Mouse (Mus musculus): ENCODE measurements around the gene Tub. TPM values are rescaled to one million over a fixed set of nuclear protein-coding genes. Genes with fewer than 3 reads are reported as not detected.

The Tub gene
- total RNA-seq, 2 experiments from 2014 or later: not detected

DNA sequence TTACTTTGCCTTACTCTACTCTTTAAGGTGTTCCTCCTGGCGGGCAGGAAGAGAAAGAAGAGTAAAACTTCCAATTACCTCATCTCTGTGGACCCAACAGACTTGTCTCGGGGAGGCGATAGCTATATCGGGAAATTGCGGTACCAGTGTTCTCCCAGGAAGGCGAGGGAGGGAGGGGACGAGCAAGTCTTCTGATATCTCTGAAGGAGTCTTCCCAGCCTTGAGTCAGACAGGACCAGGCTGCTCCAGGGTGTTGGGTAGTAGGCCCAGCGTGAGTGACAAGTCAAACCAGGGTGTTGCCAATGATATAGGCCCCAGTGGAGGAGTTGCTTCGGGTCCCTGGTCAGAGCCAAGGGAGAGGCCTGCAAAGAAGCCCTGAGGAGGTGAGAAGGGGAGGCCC is 76.8 kb downstream of the Tub start:
- no peak for ATAC-seq (replicated peaks; ENCODE audit: poor library complexity, severe bottlenecking)

DNA sequence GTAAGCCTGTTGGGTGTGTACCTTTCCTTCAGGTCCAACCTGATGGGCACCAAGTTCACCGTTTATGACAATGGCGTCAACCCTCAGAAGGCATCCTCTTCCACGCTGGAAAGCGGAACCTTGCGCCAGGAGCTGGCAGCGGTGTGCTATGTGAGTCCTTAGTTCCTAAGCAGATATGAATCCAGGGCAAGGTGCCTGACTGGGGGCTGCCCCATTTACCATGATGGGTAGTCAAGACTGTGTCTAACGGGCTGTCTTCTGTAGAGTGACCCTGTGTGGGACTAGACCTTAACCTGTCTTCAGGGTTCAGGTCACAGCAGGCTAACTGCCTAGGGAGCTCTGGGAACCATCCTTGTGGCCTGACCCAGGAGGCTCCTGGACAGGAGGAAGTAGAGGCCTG is 77.6 kb downstream of the Tub start:
- ATAC-seq (replicated peaks; ENCODE audit: poor library complexity, severe bottlenecking): no peak; the same call in 1 of the 2 replicates

DNA sequence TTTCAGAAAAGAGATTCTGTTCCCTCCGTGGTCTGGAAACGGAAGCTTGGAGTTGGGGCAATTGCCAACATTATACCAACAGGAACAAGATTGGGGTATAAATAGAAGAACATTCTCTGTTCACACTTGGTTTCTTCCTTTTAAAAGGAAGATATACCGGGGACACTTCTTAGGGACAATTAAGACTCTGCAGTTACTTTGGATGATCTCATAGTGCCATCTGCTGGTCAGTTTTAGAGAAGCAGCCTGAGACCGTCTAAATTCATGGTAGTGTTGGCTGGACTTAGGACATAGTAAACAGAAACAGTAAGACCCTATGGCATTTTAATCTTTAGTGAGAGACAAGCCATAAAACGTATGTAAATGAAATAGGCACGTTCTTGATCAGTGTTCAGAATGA is 78.1 kb downstream of the Tub start:
- ATAC-seq (replicated peaks; ENCODE audit: poor library complexity, severe bottlenecking): peak; percentile 74

DNA sequence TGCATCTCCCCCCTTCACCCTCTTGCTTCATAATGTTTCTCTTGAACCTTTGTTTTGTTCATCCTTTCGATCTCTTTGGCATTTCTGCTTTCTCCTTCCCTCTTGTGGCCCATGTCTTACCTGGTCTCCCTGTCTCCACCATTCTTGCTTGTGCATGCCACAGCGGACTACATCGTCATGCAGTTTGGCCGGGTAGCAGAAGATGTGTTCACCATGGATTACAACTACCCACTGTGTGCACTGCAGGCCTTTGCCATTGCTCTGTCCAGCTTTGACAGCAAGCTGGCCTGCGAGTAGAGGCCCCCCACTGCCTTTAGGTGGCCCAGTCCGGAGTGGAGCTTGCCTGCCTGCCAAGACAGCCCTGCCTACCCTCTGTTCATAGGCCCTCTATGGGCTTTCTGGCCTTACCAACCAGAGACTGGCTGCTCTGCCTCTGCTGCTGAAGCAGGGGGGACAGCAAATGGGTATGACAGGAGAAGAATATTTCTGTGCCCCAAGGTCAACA is 79.9 kb downstream of the Tub start:
- ATAC-seq (replicated peaks; ENCODE audit: poor library complexity, severe bottlenecking): no peak

DNA sequence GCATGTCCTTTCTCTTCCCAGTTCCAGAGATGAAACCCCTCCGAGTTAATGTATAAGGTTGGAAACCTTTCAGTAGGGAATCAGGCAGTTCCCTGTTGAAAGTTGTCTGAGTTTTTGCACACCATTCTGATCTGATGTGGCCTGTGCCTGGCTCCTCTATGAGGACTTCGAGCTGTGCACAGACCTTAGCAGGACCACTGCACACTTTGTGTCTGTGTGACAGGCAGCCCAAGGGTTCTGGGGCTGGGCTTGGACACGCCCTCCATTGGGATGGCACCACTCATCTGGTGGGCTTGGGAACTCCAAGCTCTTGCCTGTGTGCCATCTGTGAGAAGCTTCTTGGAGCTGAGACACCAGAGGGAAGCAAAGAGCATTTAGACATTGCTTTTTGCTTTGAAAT is 81.2 kb downstream of the Tub start:
- ATAC-seq (replicated peaks; ENCODE audit: poor library complexity, severe bottlenecking): no peak

DNA sequence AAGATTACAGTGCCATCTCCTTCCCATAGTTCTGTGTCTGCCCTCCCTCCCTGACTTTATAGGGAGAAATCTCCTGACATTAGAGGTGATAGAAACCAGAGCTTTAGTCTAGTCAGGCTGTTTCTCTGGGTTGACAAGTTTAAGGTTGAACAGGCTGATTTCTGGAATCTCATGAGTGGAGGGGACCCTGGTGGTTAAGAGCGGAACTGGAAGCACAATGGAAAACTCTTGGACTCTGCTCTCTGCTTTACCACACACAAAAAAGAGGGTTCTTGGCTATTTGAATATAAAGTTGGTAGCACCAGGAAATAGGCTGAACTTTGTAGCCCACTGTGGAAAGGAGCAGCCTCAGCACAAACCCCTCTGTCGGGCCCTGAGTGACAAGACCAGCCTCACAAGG is 81.9 kb downstream of the Tub start:
- ATAC-seq (replicated peaks; ENCODE audit: poor library complexity, severe bottlenecking): no peak

DNA sequence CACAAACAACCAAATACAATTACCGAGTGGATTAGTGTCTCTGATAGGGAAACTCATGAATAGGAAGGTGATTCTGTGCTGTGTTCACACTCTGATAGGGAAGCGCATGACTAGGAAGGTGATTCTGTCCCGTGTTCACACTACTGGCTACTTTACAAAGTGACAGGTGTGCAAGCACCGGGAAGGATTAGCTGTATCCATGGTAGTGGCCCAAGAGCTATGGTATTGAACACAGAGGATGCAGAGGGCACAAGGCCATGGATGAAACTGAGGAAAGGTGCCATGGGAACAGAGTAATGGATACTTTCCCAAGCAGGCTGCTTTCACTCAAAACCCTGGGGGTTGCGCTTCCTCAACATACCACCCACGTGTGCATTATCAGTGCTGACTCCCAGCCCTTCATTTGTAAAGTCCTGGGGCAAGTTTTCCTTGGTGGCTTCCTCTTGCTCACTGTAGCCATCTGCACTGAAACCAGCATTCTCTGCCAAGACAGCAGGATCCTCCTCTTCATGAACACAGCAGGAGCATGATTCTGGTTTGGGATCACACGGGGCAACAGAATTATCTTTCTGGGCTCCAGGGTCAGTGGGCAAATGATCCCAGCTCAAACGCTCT is 88.1 kb downstream of the Tub start:
- ATAC-seq (replicated peaks; ENCODE audit: poor library complexity, severe bottlenecking): no peak

DNA sequence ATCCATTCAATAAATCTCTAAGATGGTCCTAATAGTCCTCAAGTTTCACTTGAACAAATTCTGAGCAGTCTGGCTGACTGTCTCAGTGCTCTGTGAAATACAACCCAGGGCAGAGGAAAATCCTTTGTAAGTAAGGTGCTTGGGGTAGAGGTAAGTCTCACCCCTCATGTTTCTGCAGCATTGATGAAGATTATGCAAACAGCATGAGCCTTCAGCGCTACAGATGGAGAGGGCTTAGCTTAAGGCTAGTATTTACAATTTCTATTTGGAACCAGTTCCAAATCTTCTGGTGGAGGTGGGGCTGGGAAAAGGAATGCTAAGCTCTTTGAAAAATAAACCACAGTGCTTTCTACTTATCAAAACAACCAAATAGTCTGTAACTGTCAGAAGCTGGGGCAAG is 88.8 kb downstream of the Tub start:
- no peak for ATAC-seq (replicated peaks; ENCODE audit: poor library complexity, severe bottlenecking)

DNA sequence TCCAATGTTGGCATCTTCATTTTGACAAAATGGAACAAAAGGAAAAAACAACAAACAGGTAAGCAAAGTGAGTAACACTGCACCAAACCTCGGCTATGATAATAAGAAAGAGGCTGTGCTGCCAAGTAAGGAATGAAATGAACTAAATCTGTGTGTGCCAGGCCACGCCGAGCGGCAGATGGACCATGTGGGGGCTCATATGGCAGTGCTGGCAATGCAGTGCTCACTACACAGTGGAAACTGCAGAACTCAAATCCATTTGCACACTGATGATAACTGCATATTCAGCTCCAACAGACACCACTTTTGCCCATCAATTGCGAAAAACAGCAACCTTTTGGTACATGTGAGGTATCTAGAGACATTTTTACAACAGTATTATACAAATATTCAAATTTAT is 89.3 kb downstream of the Tub start:
- no peak for ATAC-seq (replicated peaks; ENCODE audit: poor library complexity, severe bottlenecking)

DNA sequence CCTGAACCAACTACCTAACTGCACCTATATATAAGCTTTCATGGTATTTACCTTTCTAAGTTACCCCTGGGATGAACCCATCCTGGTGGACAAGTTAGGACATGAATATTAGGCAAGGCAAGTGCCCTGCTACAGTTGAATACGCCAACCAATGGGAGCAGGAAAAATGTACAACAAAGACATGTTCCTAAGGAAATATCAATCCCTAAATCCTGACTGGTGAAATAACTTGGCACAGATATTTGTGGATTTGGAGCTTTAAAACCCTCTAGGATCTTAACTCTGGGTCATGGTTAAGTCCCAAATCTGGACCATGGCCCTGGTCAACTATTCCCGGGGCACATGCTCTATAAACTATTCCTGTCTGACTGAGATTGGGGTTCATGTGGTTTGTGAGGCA is 95.7 kb downstream of the Tub start:
- no peak for ATAC-seq (replicated peaks; ENCODE audit: poor library complexity, severe bottlenecking)

DNA sequence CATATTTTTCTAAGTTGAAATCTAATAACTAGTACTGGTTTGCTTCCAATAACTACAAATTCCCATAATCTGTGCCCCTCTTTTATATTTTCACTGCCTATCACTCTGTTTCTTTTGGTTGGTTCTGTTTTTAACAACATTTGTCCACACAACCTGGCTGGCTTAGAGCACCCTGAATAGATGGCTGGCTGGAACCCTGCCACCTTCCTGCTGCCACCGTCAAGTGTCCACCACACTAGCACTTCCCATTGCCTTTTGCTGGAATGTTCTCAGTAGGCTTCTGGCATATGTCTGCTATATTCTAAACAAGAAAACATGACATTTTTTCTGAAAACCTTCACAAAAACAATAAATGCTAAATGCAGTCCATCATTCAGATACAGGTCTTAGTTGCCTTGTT is 100.7 kb downstream of the Tub start:
- ATAC-seq (replicated peaks; ENCODE audit: poor library complexity, severe bottlenecking): no peak

DNA sequence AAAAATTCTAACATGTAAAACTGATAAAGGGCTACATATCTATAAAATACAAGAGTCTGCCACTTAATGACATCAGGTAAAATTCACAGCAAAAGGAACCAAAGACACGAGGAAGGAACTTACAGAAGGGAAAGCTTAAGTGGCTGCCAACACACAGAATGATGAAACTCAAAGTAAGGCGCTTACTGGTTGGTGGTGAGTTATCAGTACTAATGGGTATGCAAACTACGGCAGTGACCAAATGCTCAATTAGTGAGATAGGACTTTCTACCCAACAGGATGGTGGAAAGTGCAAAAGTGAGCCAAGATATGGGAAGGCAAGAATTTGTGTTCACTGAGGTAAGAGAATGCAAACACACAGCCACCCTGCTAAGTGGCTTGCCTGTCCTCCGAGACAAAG is 109.4 kb downstream of the Tub start:
- no peak for ATAC-seq (replicated peaks; ENCODE audit: poor library complexity, severe bottlenecking)

DNA sequence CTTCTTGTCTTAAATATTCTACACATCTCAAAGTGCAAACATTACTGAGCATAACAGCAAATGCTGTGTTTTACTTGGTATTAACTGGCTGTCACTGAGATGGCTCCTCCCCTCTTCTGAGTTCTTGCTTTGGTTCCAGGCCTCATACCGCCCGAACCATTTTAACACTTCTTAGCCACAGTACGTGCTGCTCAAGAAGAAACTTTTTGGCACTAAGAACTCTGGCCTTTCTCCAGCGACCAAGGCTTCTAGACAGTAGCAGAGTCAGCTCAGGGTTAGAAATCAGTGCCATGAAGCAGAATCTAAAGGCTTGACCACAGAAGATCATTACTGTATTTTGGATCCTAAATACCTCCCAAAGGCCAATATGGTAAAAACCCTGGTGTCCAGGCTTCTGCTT is 119.5 kb downstream of the Tub start:
- no peak for ATAC-seq (replicated peaks; ENCODE audit: poor library complexity, severe bottlenecking)

DNA sequence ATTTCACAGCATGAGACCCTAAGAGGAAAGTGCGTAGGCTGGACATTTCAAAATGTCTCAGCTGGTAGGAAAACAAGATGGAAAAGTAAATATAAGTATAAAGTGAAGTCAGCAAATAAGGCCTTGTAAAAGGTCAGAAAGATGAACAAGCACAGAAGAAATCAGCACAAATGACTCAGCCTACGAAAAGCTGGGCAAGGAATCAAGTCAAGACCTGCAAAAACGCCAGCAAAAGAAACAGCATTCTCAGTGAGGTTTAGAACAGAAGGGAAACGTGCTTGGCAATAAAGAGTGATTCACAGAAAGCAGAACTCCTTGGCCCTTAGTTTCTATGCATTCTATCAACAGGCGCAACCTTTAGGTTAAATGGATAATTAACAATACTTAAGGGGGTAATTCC is 122.2 kb downstream of the Tub start:
- ATAC-seq (replicated peaks; ENCODE audit: poor library complexity, severe bottlenecking): no peak

DNA sequence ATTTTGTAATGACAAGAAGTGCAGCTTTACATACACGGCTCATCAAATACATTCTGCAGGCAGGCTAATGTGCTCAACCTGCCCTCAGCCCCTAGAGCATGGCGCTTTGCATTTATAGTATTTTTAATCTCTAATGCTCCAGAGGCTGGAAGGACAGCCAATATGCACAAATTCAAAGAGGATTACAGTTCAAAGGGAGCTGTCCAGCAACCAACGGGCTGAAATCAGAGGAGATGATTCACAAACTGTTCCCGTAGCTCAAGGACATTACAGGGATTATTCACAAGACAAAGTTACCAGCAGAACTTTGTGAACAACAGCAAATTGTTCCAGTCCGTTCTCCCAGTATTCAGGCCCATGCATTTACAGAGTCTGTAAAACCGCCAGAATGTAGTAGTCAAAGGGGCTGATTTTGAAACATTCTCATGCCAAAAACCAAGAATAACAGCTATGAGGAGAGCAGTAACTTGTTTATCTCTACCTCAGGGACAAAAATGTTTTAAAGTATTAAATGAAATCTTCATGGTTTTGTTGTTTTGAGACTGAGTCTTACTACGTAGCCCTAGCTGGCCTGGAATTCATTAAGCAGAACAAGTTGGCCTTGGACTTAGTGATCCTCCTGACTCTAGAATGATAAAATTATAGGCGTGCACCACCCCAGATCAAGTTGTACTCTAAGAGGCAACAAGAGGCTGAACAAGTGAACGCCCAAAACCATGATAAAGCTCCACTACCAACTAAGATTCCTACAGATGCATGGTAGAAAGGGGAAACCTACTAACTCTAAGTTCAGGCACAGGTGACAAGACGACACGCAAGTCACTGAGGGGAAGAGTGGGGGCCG is 132.4 kb downstream of the Tub start:
- no peak for ATAC-seq (replicated peaks; ENCODE audit: poor library complexity, severe bottlenecking)

DNA sequence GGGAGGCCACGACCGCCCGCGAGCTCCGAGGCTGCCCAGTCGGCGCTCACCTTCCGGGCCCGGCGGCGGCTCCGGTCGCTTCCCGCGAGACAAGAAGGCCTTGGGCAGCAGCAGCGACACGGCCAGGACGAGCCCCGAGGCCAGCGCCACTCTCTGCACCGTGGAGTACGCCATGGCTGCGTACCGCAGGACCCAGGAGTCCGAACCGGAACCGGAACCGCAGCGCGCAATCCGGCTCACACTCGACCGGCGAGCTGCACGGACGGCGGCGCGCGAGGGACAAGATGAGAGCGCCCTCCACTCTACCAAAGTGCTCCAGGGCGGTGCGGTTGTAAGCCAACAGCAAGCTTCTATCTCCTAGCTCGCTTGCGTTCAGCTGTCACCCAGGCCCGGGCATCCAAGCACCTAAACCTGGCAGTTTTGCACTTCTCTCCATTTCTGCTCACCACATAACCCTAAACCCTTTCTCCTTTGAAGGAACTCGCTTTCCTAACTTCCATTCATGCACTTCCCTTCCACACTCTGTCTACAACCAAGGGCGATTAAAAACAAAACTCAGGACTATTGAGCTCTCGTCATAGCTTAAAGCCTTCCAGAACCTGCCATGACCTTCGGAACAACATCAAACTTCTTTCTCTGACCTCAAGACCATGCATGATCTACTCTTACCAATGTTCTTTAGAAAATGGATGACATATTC is 133.1 kb downstream of the Tub start, which contains the start of gene Ric3:
TSS of gene Ric3 (minus strand) at position 219 of the 700 bp plus-strand sequence.
- peak; percentile 56 for ATAC-seq (replicated peaks; ENCODE audit: poor library complexity, severe bottlenecking)

DNA sequence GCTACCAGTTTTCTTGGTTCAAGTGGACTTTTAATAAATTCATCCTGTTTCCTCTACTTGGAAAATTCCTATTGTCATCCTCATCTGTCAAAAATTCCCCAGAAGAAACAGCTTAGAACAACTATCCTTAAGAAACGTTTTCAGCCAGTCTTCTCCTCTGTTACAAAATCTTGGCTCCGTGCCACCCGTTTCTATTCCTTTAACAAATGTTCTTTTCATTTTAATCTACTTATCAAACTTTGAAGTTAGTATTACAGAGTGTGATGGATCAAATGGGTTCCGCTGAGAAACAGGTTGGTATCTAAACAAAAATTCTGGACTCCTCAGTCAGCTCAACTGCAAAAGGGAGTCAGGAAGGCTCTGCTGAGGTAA is 133.7 kb downstream of the Tub start:
- no peak for ATAC-seq (replicated peaks; ENCODE audit: poor library complexity, severe bottlenecking)

Data from granulocyte monocyte progenitor cell, adult 5-6 weeks (primary cell).